ENCODE assay signal across 9 mouse cellular contexts in genomic region chr2:60801571-60802155, GRCm38 (mm10).
A peak's percentile ranks its signal among the peaks of the same experiment; 100 is the strongest.
DNase-seq lines count a peak whose midpoint lies in the region; ATAC-seq and TF ChIP-seq lines count a peak whose summit lies in the region.
"Had no signal": no experiment of that assay in that cellular context is flagged by ENCODE, and none has a peak within 500 bp of the region (broad histone marks: within the 10 kb centered on the region; RNA-seq: fewer than 3 reads in every experiment).

No protein-coding gene starts in this region.

- H3K4me1 ChIP-seq in heart, embryonic 16.5 days (ENCODE audit: control insufficient read depth, insufficient read depth, low read length) = peaks cover 25% of the 10 kb centered on the region
- peaks cover 32% of the 10 kb centered on the region for H3K4me1 ChIP-seq in hindbrain, embryonic 14.5 days (replicated peaks; ENCODE audit: control insufficient read depth, insufficient read depth, low read length)
- H3K4me1 ChIP-seq in liver, postnatal 0 days (ENCODE audit: insufficient read depth) = peaks cover 43% of the 10 kb centered on the region

- TF ChIP-seq POLR2A in brain, embryonic 14.5 days (IDR thresholded peaks at IDR 0.05; ENCODE audit: borderline replicate concordance, extremely low read depth, insufficient read depth, insufficient read length, poor library complexity, severe bottlenecking) = no peak

- H3K9ac ChIP-seq in heart, embryonic 16.5 days (ENCODE audit: low read length) = no peak overlapping the region
- no peak overlapping the region for H3K9ac ChIP-seq in hindbrain, embryonic 14.5 days
- peak overlapping the region; percentile 26; the same call in 1 of the 2 replicates for H3K9ac ChIP-seq in liver, postnatal 0 days (replicated peaks)

- ATAC-seq in heart, embryonic 16.5 days (replicated peaks; ENCODE audit: extremely low read depth, insufficient read depth, low FRiP score) = no peak
- 0 out of 2 replicates have a peak, but pooled peaks have one; percentile 7 for ATAC-seq in hindbrain, embryonic 14.5 days (ENCODE audit: low FRiP score)
- ATAC-seq in liver, postnatal 0 days = no peak

- no peak for DNase-seq in heart, postnatal 14 days
- peak; percentile 63 for DNase-seq in brain, embryonic 14.5 days (ENCODE audit: low read depth)
- no peak for DNase-seq in hindbrain, embryonic 14.5 days (ENCODE audit: low spot score)
- DNase-seq in liver, postnatal 0 days = no peak
- no peak for DNase-seq in frontal cortex, postnatal 25 days (ENCODE audit: low spot score in 2 of 2)
- DNase-seq in right cerebral cortex, adult 2 months (ENCODE audit: low spot score in 2 of 2) = no peak
- DNase-seq in gastrocnemius, postnatal 10 days = no peak
- DNase-seq: thymus, adult 18-20 months had no signal

- H3K4me3 ChIP-seq in heart, embryonic 16.5 days (ENCODE audit: low read length) = no peak overlapping the region
- H3K4me3 ChIP-seq in hindbrain, embryonic 14.5 days (replicated peaks; ENCODE audit: low read length) = no peak overlapping the region
- H3K4me3 ChIP-seq in liver, postnatal 0 days (ENCODE audit: low read depth, low read length) = 0 out of 2 replicates have a peak overlapping the region, but pooled peaks have one; percentile 14

- WGBS in heart, embryonic 16.5 days = 69% methylated on average over 12 of the region's 12 CpGs
- 45% methylated on average over 12 of the region's 12 CpGs for WGBS in hindbrain, embryonic 14.5 days
- WGBS in liver, postnatal 0 days (ENCODE audit: insufficient replicate concordance) = 66% methylated on average over 12 of the region's 12 CpGs

- no peak for TF ChIP-seq CTCF in brain, embryonic 14.5 days (IDR thresholded peaks at IDR 0.05; ENCODE audit: borderline replicate concordance, extremely low read depth, insufficient read depth, insufficient read length)
- no peak for TF ChIP-seq CTCF in liver, postnatal 0 days (IDR thresholded peaks at IDR 0.05; ENCODE audit: low read depth)

- TF ChIP-seq EP300 in liver, postnatal 0 days (IDR thresholded peaks at IDR 0.05; ENCODE audit: low read depth) = no peak

- H3K27ac ChIP-seq in heart, embryonic 16.5 days (ENCODE audit: low read length) = no peak overlapping the region
- H3K27ac ChIP-seq in hindbrain, embryonic 14.5 days = no peak overlapping the region
- H3K27ac ChIP-seq in liver, postnatal 0 days (ENCODE audit: low read depth) = peak overlapping the region; percentile 92

- H3K27me3 ChIP-seq in heart, embryonic 16.5 days (ENCODE audit: control insufficient read depth, insufficient read depth, low read length) = no peaks in the 10 kb centered on the region
- H3K27me3 ChIP-seq in hindbrain, embryonic 14.5 days (ENCODE audit: control insufficient read depth, insufficient read depth, low read length) = 0 out of 2 replicates have a peak, but pooled peaks cover 4% of the 10 kb centered on the region
- no peaks in the 10 kb centered on the region for H3K27me3 ChIP-seq in liver, postnatal 0 days (ENCODE audit: insufficient read depth, low read length)

- no peaks in the 10 kb centered on the region for H3K9me3 ChIP-seq in heart, embryonic 16.5 days (replicated peaks; ENCODE audit: control insufficient read depth, low read length)
- no peaks in the 10 kb centered on the region for H3K9me3 ChIP-seq in hindbrain, embryonic 14.5 days (ENCODE audit: control insufficient read depth, low read length)
- no peaks in the 10 kb centered on the region for H3K9me3 ChIP-seq in liver, postnatal 0 days (ENCODE audit: low read length)

- no peaks in the 10 kb centered on the region; the same call in 1 of the 2 replicates for H3K36me3 ChIP-seq in heart, embryonic 16.5 days (ENCODE audit: control insufficient read depth, insufficient read depth)
- H3K36me3 ChIP-seq in hindbrain, embryonic 14.5 days (replicated peaks; ENCODE audit: control insufficient read depth, insufficient read depth) = no peaks in the 10 kb centered on the region
- H3K36me3 ChIP-seq in liver, postnatal 0 days (replicated peaks; ENCODE audit: insufficient read depth, low read length) = peaks cover 4% of the 10 kb centered on the region; the same call in 1 of the 2 replicates

- intact Hi-C loops in heart, postnatal 14 days (cut with DNase I) = loop anchor here (2.0 to 5.0 kb wide), 3 partner anchors 79 to 601 kb away; partner anchors contain the start of gene Rbms1

- peak overlapping the region; percentile 30 for H3K4me2 ChIP-seq in heart, embryonic 16.5 days (ENCODE audit: low read depth, low read length)
- peak overlapping the region; percentile 26; the same call in 1 of the 2 replicates for H3K4me2 ChIP-seq in hindbrain, embryonic 14.5 days (replicated peaks)
- H3K4me2 ChIP-seq in liver, postnatal 0 days (ENCODE audit: low read depth, low read length) = peak overlapping the region; percentile 49
